Mouse (Mus musculus) heart, postnatal 0 days (tissue): ENCODE data around the gene Ackr3.

ENCODE experiments used
- CTCF ChIP-seq: IDR thresholded peaks from 2 replicates; pipeline ENCODE4 v1.5.1; 2016; ENCODE audit warnings: antibody characterized with exemption, control low read depth, low read depth
- EP300 ChIP-seq: IDR thresholded peaks from 2 replicates; pipeline ENCODE4 v1.6.1; 2016; ENCODE audit warnings: antibody characterized with exemption, low read depth

- TF ChIP-seq CTCF (no peak), EP300 (no peak)
Measured at GRCm38 (mm10) chr1:90258253-90258887, 54.6 kb downstream of the Ackr3 start.
